Mouse (Mus musculus): ENCODE measurements at regions not wholly inside any gene's neighbourhood (a gene's known extent, or its start where the extent isn't known, plus 50 kb on each side); places are given as distances from the start of the nearest gene placed in this dataset.
A peak's percentile ranks its signal among the peaks of the same experiment; 100 is the strongest.

GRCm38 (mm10) chr1:156993105-156993504, 53.7 kb upstream of the Ralgps2 start:
- no peak for DNase-seq (ENCODE audit: low spot score in 2 of 2)

GRCm38 (mm10) chr1:156992536-156992935, 53.1 kb upstream of the Ralgps2 start:
- no peak for DNase-seq (ENCODE audit: low spot score in 2 of 2)

GRCm38 (mm10) chr1:156990567-156991494, 51.4 kb upstream of the Ralgps2 start:
- DNase-seq (ENCODE audit: low spot score in 2 of 2), result no peak

- DNase-seq (ENCODE audit: low spot score in 2 of 2), result peak in 1 of 2 experiments; percentile 45
Measured at GRCm38 (mm10) chr1:156990112-156990511, 50.7 kb upstream of the Ralgps2 start.

GRCm38 (mm10) chr1:156989149-156989785, 49.8 kb upstream of the Ralgps2 start:
- no peak for DNase-seq (ENCODE audit: low spot score in 2 of 2)
